Mouse (Mus musculus) gastrocnemius, postnatal 4 days (tissue): ENCODE results near the gene Stag3. TPM values are rescaled to one million over a fixed set of nuclear protein-coding genes. Genes with fewer than 3 reads are reported as not detected.

Experiments
- DNase-seq, 2 experiments: peaks; one replicate each; pipeline ENCODE4 v3.0.0; 2021 to 2022; ENCODE audit warnings: low spot score in 2 of 2, mixed read lengths in 2 of 2
- total RNA-seq, 2 experiments: library from RNA; stranded (reverse); gene quantifications; 2 replicates each; pipeline ENCODE4 v1.2.3; 2021

Gene Stag3
- total RNA-seq, 2 experiments from 2014 or later: 0.54 to 1.4 TPM

DNA sequence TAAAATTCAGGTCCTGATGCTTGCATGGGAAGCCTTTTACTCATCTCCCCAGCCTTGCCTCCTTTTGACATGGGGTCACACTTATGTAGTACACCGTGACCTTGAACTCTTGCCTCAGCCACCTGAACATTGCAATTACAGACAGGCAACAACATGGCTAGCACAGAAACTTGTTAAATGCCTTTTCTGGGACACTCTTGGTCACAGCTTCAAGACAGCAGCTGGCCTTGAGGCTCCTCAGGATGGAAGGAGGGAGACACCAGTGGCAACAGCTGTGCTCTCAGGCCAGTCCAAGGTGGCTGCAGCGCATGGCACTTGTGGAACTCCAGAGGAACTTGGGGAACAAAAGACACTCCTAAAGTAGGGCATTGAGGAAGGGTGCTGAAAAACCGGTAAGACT is 12.9 kb upstream of the Stag3 start:
- DNase-seq: no peak

DNA sequence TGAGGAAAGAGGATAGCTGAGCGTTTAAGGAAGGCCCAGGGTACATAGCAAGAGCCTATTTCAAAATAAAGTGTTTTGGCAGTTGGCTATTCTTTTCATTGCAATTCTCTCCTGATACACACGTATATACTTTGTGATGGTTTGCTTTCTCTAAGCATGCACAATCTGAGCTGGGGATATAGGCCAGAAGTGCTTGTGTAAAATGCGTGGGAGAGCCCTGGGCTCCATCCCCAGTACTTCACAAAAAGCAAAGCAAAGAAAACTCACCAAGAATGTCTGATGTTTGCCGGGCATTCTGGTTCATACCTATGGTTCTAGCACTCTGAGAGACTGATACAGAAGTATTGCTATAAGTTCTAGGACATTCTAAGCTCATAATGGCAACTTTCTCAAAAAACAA is 11.1 kb upstream of the Stag3 start:
- DNase-seq: no peak

DNA sequence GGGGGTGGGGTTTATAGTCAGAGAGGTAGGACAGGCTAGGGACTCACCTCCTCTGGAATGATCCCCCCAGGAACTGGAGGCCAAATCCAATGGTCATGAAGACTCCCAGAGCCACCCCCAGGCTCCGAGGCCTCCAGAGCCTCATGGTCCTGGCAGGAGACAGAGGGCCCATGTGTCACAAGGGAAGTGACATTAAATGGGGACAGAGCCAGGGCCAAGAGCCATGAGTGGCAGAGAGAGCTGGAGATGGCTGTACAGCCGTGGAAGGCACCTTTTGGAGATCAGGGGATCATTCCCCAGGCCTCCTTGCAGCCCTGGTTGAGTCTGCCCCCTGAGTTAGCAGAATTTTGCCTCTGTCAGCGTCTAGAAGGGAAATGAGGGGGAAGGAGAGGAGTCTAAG is 8.8 kb upstream of the Stag3 start:
- DNase-seq: no peak

DNA sequence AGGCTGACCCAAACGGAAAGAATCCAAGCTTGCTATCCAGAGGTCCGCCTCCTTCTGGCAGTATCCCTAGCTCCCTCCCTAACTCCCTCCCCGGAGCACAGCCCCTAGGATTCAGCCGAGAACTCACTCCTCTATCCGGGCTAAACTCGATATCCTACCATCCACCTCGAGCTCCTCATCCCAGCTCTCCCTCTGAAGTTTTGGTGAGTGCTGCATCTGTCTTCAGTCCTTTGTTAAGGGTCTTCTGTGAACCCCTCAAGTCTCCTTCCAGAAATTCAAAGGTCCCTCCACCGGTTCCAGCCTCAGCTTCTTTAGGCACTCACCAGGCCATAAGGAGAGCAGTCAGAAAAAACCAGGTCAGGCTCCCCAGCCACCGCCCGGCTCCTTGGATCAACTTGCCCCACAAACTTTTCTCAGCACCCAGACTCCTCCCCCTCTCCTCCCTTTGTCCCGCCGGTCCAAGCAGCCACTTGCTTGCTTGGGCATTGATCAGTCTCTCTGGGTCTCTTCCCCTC is 7.6 kb upstream of the Stag3 start, which contains the start of gene Gal3st4:
Gene Gal3st4 (minus strand): TSS at position 432 of the 515 bp plus-strand sequence.
- no peak for DNase-seq

DNA sequence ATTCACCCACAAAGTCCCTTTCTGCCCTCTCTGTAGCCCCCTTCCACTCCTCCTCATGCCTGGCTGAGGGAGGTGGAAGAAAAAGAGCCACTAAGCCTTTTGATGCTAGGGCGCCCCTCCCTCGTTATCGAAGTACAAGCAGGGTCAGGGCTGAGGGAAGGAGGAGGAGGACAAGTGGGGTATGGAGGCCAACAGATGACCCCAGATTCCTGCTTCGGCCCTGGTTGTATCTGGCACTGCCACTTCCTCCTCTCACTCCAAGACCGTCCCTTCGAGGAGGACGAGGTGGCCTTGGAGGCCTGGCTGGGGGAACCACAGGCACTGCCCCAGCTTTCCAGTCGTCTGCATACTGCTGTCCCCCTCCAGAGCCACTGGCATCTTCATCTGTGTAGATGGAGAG is 5.9 kb upstream of the Stag3 start:
- DNase-seq: no peak

DNA sequence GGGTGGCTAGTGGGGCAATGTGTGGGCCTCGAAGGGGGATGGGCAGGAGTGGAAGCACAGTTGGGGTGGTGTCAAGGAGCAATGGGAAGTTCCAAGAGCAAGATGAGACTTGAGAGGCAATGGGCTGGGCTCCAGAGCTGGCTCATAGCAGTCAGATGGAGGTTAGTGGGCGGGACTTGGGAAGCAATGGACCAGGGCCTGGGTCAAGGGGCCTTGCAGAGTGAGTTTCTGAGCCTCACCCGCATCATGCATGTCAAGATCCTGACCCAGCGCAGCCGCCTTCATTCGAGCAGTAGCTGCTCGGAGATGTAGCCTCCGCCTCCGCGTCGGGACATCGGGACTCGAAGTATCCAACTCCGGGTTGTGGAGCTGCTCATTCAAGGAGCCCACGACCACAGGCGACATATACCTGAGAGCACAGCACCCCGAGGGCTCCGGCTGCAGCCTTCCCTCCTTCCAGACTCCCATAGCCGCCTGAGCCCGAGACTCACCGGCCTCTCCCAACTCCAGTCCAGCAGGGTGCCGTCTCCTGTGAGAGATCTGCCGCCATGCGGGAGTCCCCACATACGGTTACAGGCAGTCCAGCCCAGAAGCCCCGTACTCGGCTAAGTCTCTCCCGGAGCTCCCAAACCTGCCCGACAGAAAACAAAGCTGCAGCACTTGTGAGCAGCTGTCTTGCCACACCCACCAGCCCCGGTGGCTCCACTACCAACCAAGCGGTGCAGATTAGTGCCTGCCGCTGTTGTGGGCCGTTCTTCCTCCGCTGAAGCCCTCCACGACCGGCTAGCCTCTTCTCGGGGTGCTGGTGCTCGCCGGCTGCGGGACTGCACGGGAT is 4.6 kb upstream of the Stag3 start:
- no peak for DNase-seq

DNA sequence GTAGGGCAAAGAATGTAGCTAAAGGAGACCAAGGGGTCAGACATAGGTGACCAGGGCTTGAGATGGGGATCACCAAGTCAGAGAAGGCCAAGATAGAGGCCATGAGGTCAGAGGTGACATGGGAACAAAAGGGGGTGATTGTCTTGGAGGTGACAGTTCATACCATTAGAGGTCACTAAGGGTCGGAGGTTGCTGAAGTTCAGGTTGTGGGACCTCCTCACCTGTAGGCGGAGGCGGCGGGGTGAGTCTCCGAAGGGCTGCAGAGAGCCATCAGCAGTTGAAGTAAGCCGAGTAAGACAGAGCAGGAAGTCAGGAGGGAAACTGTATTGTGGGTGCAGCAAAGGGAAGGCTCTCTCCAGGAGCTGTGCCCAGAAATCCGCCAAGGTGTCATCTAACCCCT is 2.0 kb upstream of the Stag3 start:
- no peak for DNase-seq

DNA sequence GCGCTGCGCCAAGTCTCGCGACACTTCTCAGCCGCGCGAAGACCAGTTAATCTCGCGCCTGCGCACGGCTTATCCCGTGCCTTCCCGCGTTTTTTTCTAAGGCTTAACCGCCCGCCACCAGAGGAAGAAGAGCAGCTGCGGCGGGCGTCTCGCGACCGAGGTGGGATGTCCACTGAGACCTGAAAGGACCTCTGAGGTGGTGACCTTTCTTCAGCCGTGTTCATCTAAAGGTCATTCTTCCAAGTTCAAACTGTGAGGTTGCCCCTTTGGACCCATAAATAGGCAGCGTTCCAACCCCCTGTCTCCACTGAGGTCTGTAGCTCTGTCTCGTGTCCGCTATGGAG is 357 bp downstream of the Stag3 start:
- DNase-seq: no peak

DNA sequence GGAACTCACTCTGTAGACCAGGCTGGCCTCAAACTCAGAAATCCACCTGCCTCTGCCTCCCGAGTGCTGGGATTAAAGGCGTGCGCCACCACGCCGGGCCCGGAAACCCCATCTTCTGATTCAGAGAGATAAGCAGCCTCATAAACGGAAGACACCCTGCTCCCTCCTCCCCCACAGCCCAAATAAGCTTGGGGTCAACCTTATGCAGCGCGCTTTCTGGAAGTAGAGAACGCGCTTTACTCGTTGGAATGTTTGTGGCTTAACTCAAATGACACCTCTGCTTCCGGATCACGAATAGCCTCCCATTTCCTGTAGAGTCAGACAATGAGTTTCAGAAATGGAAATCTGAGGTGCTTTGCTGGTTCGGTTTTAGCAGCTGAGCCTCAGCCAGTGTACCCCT is 789 bp downstream of the Stag3 start:
- DNase-seq: no peak

DNA sequence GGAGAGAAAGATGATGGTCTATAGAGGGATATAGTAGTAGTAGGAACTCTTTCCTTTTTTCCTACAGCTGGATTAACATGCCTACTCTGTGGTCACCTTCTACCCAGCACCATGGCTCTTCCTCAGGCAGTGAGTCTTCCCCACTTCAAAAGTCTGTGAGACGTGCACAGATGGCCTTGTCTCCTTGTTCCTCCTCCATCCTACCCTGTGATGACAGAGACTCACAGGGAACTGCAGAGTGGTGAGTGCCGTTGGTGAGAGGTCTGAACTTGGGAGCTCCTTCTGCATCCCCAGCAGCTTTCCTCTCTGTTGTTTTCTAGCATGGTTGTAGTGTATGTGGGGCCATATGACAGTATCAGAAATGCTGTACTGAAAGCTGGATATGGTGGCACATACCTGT is 1.8 kb downstream of the Stag3 start:
- no peak for DNase-seq

DNA sequence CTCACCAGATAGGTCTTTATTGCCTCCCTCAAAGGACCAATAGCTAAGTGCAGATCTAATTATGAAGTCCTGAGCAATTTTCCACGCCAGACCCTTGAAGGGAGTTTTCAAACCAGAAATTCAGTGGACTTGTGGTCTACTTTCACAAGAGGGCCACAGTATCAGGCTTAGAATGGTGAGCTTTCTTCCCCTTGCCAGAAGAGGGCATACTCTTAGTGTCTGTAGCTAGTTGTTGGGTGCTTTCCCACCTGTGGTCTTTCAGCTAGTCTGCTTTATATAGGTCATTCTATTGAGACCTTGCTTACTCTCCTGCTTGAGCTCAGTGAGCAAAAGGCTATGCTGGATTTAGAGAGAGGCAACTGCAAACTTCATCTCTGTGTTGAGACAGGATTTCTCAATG is 3.5 kb downstream of the Stag3 start:
- no peak for DNase-seq

DNA sequence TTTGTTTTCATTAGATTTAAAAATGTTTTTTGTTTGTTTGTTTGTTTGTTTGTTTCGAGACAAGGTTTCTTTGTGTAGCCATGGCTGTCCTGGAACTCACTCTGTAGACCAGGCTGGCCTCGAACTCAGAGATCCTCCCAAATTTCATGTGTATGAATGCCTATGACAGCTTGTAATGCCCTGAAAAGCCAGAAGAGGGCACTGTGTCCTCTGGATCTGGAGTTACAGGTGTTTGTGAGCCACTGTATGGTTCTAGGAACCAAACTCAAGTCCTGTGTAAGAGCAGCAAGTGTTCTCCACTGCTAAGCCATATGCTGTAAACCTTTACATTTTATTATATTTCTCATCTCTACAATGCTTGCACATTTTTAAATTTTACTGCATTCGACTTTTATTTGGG is 7.8 kb downstream of the Stag3 start:
- no peak for DNase-seq

DNA sequence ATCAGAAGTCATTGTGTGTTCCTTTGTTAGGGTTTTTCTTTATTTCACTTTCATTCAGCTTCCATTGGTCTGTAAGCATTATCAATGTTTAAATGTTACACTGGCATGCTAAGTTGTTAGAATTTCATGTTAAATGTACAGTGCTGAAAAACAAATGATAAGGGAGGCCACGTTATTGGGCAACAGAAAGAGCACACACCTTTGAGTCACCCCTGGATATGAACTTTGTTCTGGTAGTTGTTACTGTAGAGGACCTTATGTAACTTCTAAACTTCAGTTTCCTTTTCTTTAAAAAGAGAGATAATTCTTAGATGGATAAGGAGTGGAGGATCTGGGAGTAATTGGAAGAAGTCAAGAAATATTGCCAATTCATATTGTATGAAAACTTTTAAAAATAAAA is 11.6 kb downstream of the Stag3 start:
- DNase-seq: no peak

DNA sequence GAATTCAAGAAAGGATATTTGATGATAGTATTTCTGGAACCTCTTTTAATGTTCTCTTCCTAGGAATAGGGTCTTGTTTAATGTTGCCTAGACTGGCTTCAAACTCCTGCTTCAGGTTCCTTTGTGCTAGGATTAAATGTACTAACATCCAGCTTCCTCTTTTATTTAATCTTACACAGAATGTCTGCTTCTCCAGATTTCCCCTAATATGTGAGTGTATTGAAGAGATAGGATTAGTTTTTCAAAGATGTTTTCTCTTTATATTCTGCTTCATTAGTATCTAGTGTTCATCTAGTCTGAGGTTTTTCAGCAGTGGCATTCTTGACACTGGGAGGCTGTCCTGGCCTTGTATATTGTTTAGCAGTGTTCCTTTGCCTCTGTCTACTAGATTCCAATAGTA is 14.1 kb downstream of the Stag3 start:
- DNase-seq: no peak

DNA sequence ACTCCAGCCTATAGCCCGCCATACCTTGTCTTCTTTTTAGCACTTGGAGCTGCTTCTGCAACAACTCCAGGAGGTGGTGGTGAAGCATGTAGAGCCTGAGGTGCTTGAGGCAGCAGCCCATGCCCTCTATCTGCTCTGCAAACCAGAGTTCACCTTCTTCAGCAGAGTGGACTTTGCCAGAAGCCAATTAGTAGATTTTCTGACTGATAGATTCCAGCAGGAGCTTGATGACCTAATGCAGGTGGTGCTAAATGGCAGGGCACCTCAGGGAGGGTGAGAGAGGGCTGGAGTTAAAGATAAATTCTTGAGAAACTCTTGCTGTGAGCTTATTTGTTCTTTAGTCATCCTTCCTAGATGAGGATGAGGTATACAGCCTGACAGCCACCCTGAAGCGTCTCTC is 19.6 kb downstream of the Stag3 start:
- DNase-seq: no peak

DNA sequence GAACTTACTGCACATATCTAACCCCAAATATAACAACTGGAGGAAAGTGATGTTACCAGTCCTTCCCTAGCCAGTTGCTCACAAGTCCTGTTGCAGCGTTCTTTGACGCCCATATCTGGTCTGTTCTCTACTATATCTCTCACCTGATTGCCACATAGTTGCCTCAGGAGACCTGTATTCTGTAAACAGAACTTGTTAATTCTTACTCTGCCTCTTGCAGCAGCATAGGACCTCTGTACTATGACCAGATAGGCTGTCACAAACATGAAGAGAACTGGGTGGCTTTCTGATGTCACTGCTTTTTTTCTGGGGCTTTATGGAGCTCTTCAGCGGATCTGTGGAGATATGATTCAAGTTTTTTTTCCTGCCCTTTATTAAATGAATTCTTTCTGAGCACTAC is 32.8 kb downstream of the Stag3 start:
- DNase-seq: no peak

DNA sequence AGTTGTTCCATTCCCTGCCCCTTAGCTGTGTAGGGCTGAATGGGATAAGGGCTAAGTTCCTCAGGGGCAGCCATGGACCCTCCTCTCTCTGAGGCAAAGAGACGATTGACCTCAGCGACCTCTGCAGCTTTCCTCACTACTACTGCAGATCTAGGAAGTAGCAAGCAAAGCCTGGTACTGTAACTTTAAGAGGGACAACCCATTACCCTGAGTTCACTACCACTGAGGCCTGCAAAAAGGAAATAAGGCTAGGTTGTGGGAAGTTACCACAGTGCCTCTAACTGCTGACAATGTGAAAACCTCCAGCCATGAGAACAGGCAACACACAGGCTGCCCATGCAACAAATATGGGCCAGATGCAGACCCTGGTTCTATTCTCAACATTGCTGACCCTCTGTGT is 61.6 kb downstream of the Stag3 start, which contains the start of gene Pvrig:
Gene Pvrig (plus strand): TSS at position 301 of the 400 bp plus-strand sequence.
- DNase-seq: no peak

DNA sequence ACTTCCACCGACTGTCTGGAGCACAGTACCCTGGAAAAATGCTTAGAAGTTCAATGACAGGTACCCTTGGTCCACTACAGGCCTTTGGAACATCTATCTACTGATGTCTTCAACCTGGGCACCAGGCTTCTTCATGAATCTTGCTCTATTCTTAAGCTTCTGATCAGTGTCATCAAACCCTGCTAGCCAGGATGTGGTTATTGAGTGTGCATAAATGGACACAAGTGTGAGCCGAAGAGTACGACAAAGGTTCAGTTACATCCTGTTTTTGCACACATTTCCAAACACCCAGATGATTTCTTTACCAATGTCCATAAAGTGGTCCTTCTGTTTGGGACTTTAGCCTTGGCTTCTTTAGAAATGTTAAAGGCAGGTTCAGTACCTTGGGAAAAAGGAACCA is 63.2 kb downstream of the Stag3 start:
- DNase-seq: no peak

Other genes with a start within 250 kb of the Stag3 start
- not detected for gene Smok3c, start 227.0 kb upstream of the Stag3 start, total RNA-seq
- gene Zkscan1, start 195.2 kb upstream of the Stag3 start, total RNA-seq: 10 to 100 TPM; 18.7 to 19.4 TPM
- 10 to 100 TPM; 19.6 to 23.0 TPM for gene Zscan21, start 163.3 kb upstream of the Stag3 start, total RNA-seq
- gene Zfp113, start 124.5 kb upstream of the Stag3 start, total RNA-seq: 10 to 100 TPM in 1 of 2 experiments, 1 to 10 TPM in 1; 9.9 to 10.3 TPM
- gene Cops6, start 119.2 kb upstream of the Stag3 start, total RNA-seq: 100 to 1,000 TPM; 141 to 142 TPM
- 10 to 100 TPM; 22.1 to 24.1 TPM for gene Ap4m1, start 108.2 kb upstream of the Stag3 start, total RNA-seq
- 10 to 100 TPM; 48.6 to 51.9 TPM for gene Mcm7, start 107.8 kb upstream of the Stag3 start, total RNA-seq
- gene Taf6, start 92.8 kb upstream of the Stag3 start, total RNA-seq: 10 to 100 TPM; 31.0 to 33.6 TPM
- gene Cnpy4, start 92.8 kb upstream of the Stag3 start, total RNA-seq: 10 to 100 TPM; 18.9 to 19.9 TPM
- gene Mblac1, start 85.9 kb upstream of the Stag3 start, total RNA-seq: 1 to 10 TPM; 5.6 to 5.7 TPM
- gene Nxpe5, start 54.3 kb upstream of the Stag3 start, total RNA-seq: 1 to 10 TPM; 2.3 to 2.4 TPM
- gene Lamtor4, start 24.8 kb upstream of the Stag3 start, total RNA-seq: 10 to 100 TPM; 52.9 to 54.9 TPM
- gene BC037034, start 16.2 kb upstream of the Stag3 start, total RNA-seq: 1 to 10 TPM; 8.0 to 9.5 TPM
- under 1 TPM; 0.36 to 0.69 TPM for gene Gal3st4, start 7.4 kb upstream of the Stag3 start, total RNA-seq
- gene Gm43720, start 282 bp upstream of the Stag3 start, total RNA-seq: not detected
- gene Gpc2, start 235 bp upstream of the Stag3 start, total RNA-seq: 1 to 10 TPM; 1.7 to 3.0 TPM
- not detected for gene Pvrig, start 61.7 kb downstream of the Stag3 start, total RNA-seq
- gene Zfp157, start 161.2 kb downstream of the Stag3 start, total RNA-seq: 10 to 100 TPM in 1 of 2 experiments, 1 to 10 TPM in 1; 8.9 to 10.7 TPM